Mouse (Mus musculus): Measurements from ENCODE around the gene Mmp25. TPM values are rescaled to one million over a fixed set of nuclear protein-coding genes. Genes with fewer than 3 reads are reported as not detected.

The Mmp25 gene
- polyA plus RNA-seq, 1 experiment = not detected

GRCm38 (mm10) chr17:23645894-23646293, 817 bp upstream of the Mmp25 start:
- TF ChIP-seq GATA1 (IDR thresholded peaks at IDR 0.05; ENCODE audit: borderline replicate concordance, low read length) = no peak
- TF ChIP-seq FLI1 (IDR thresholded peaks at IDR 0.05; ENCODE audit: low read length) = no peak
- Histone ChIP-seq H3K4me1 (peaks cover 10% of the 10 kb centered on the region), H3K36me3 (replicated peaks; ENCODE audit: low read length) (no peaks in the 10 kb centered on the region), H3K4me3 (replicated peaks) (no peak overlapping the region), H3K27me3 (replicated peaks) (peaks cover 47% of the 10 kb centered on the region), H3K9me3 (peaks cover 15% of the 10 kb centered on the region)

- no peaks in the 10 kb centered on the region for H3K9me3 ChIP-seq
- peaks cover 60% of the 10 kb centered on the region for H3K27me3 ChIP-seq (replicated peaks)
- no peaks in the 10 kb centered on the region for H3K36me3 ChIP-seq (replicated peaks; ENCODE audit: low read length)
- no peak for TF ChIP-seq FLI1 (IDR thresholded peaks at IDR 0.05; ENCODE audit: low read length)
- no peak for TF ChIP-seq GATA1 (IDR thresholded peaks at IDR 0.05; ENCODE audit: borderline replicate concordance, low read length)
- H3K4me1 ChIP-seq = peaks cover 20% of the 10 kb centered on the region
- no peak overlapping the region for H3K4me3 ChIP-seq (replicated peaks)
Measured at GRCm38 (mm10) chr17:23631241-23631640, 13.8 kb downstream of the Mmp25 start.

GRCm38 (mm10) chr17:23630195-23631020, 14.7 kb downstream of the Mmp25 start:
- Histone ChIP-seq H3K4me1 (peaks cover 17% of the 10 kb centered on the region), H3K36me3 (replicated peaks; ENCODE audit: low read length) (no peaks in the 10 kb centered on the region), H3K27me3 (replicated peaks) (peaks cover 52% of the 10 kb centered on the region), H3K4me3 (replicated peaks) (peak overlapping the region; percentile 79), H3K9me3 (no peaks in the 10 kb centered on the region)
- TF ChIP-seq GATA1 (IDR thresholded peaks at IDR 0.05; ENCODE audit: borderline replicate concordance, low read length) (no peak), FLI1 (IDR thresholded peaks at IDR 0.05; ENCODE audit: low read length) (no peak)

GRCm38 (mm10) chr17:23627813-23628212, 17.3 kb downstream of the Mmp25 start:
- TF ChIP-seq FLI1 (IDR thresholded peaks at IDR 0.05; ENCODE audit: low read length) (no peak), GATA1 (IDR thresholded peaks at IDR 0.05; ENCODE audit: borderline replicate concordance, low read length) (no peak)
- H3K27me3 ChIP-seq (replicated peaks) = peaks cover 45% of the 10 kb centered on the region
- H3K4me1 ChIP-seq = peaks cover 17% of the 10 kb centered on the region

GRCm38 (mm10) chr17:23620351-23620750, 24.7 kb downstream of the Mmp25 start:
- no peaks in the 10 kb centered on the region for H3K9me3 ChIP-seq
- no peak overlapping the region for H3K4me3 ChIP-seq (replicated peaks)
- H3K36me3 ChIP-seq (replicated peaks; ENCODE audit: low read length) = no peaks in the 10 kb centered on the region
- H3K4me1 ChIP-seq = peaks cover 5% of the 10 kb centered on the region; the same call in 1 of the 2 replicates
- no peak for TF ChIP-seq FLI1 (IDR thresholded peaks at IDR 0.05; ENCODE audit: low read length)
- TF ChIP-seq GATA1 (IDR thresholded peaks at IDR 0.05; ENCODE audit: borderline replicate concordance, low read length) = no peak
- peaks cover 44% of the 10 kb centered on the region for H3K27me3 ChIP-seq (replicated peaks)

More at GRCm38 (mm10) chr17:23627813-23628212, 17.3 kb downstream of the Mmp25 start:
- Histone ChIP-seq H3K4me3 (replicated peaks) (no peak overlapping the region), H3K36me3 (replicated peaks; ENCODE audit: low read length) (no peaks in the 10 kb centered on the region), H3K9me3 (no peaks in the 10 kb centered on the region)

- H3K4me3 ChIP-seq (replicated peaks) = no peak overlapping the region
- peaks cover 5% of the 10 kb centered on the region; the same call in 1 of the 2 replicates for H3K4me1 ChIP-seq
- peaks cover 45% of the 10 kb centered on the region for H3K27me3 ChIP-seq (replicated peaks)
- no peak for TF ChIP-seq FLI1 (IDR thresholded peaks at IDR 0.05; ENCODE audit: low read length)
- TF ChIP-seq GATA1 (IDR thresholded peaks at IDR 0.05; ENCODE audit: borderline replicate concordance, low read length) = no peak
- H3K36me3 ChIP-seq (replicated peaks; ENCODE audit: low read length) = no peaks in the 10 kb centered on the region
- H3K9me3 ChIP-seq = no peaks in the 10 kb centered on the region
Measured at GRCm38 (mm10) chr17:23617087-23617486, 28.0 kb downstream of the Mmp25 start.

- H3K4me1 ChIP-seq = peaks cover 7% of the 10 kb centered on the region
- no peaks in the 10 kb centered on the region for H3K36me3 ChIP-seq (replicated peaks; ENCODE audit: low read length)
- no peak overlapping the region for H3K4me3 ChIP-seq (replicated peaks)
- TF ChIP-seq FLI1 (IDR thresholded peaks at IDR 0.05; ENCODE audit: low read length) = no peak
- H3K27me3 ChIP-seq (replicated peaks) = peaks cover 39% of the 10 kb centered on the region
- H3K9me3 ChIP-seq = no peaks in the 10 kb centered on the region
Measured at GRCm38 (mm10) chr17:23610361-23610800, 34.7 kb downstream of the Mmp25 start.

GRCm38 (mm10) chr17:23609612-23610011, 35.5 kb downstream of the Mmp25 start:
- Histone ChIP-seq H3K4me1 (peaks cover 7% of the 10 kb centered on the region), H3K27me3 (replicated peaks) (peaks cover 42% of the 10 kb centered on the region), H3K4me3 (replicated peaks) (no peak overlapping the region), H3K36me3 (replicated peaks; ENCODE audit: low read length) (no peaks in the 10 kb centered on the region), H3K9me3 (no peaks in the 10 kb centered on the region)
- TF ChIP-seq FLI1 (IDR thresholded peaks at IDR 0.05; ENCODE audit: low read length) (no peak), GATA1 (IDR thresholded peaks at IDR 0.05; ENCODE audit: borderline replicate concordance, low read length) (no peak)

GRCm38 (mm10) chr17:23605220-23605619, 39.9 kb downstream of the Mmp25 start:
- Histone ChIP-seq H3K9me3 (no peaks in the 10 kb centered on the region), H3K4me3 (replicated peaks) (no peak overlapping the region), H3K4me1 (peaks cover 10% of the 10 kb centered on the region), H3K36me3 (replicated peaks; ENCODE audit: low read length) (no peaks in the 10 kb centered on the region), H3K27me3 (replicated peaks) (peaks cover 26% of the 10 kb centered on the region)
- TF ChIP-seq GATA1 (IDR thresholded peaks at IDR 0.05; ENCODE audit: borderline replicate concordance, low read length) (no peak), FLI1 (IDR thresholded peaks at IDR 0.05; ENCODE audit: low read length) (no peak)

- Histone ChIP-seq H3K4me1 (peaks cover 17% of the 10 kb centered on the region), H3K27me3 (replicated peaks) (peaks cover 18% of the 10 kb centered on the region), H3K36me3 (replicated peaks; ENCODE audit: low read length) (no peaks in the 10 kb centered on the region), H3K4me3 (replicated peaks) (no peak overlapping the region), H3K9me3 (no peaks in the 10 kb centered on the region)
- TF ChIP-seq GATA1 (IDR thresholded peaks at IDR 0.05; ENCODE audit: borderline replicate concordance, low read length) (no peak), FLI1 (IDR thresholded peaks at IDR 0.05; ENCODE audit: low read length) (no peak)
Measured at GRCm38 (mm10) chr17:23604394-23604793, 40.7 kb downstream of the Mmp25 start.
